Comparison of ENCODE assay signal across 14 mouse cellular contexts in genomic region chr16:23497881-23498280, GRCm38 (mm10). TPM values are rescaled to one million over a fixed set of nuclear protein-coding genes. Genes with fewer than 3 reads are reported as not detected.
DNase-seq lines count a peak whose midpoint lies in the region; ATAC-seq and TF ChIP-seq lines count a peak whose summit lies in the region.
"Had no signal": no experiment of that assay in that cellular context is flagged by ENCODE, and none has a peak within 500 bp of the region (broad histone marks: within the 10 kb centered on the region; RNA-seq: fewer than 3 reads in every experiment).

No protein-coding gene starts in this region.

- H3K9me3 ChIP-seq in heart, embryonic 13.5 days: no peaks in the 10 kb centered on the region
- no peaks in the 10 kb centered on the region for H3K9me3 ChIP-seq in neural tube, embryonic 13.5 days
- H3K9me3 ChIP-seq in neural tube, embryonic 15.5 days (replicated peaks): no peaks in the 10 kb centered on the region
- H3K9me3 ChIP-seq: limb, embryonic 15.5 days had no signal

- peak overlapping the region; percentile 47; the same call in 1 of the 2 replicates for H3K9ac ChIP-seq in heart, embryonic 13.5 days
- H3K9ac ChIP-seq in neural tube, embryonic 13.5 days: no peak overlapping the region
- no peak overlapping the region for H3K9ac ChIP-seq in neural tube, embryonic 15.5 days (replicated peaks)
- H3K9ac ChIP-seq: limb, embryonic 15.5 days had no signal

- peaks cover 66% of the 10 kb centered on the region for H3K4me1 ChIP-seq in heart, embryonic 13.5 days
- H3K4me1 ChIP-seq in neural tube, embryonic 13.5 days (replicated peaks): peaks cover 36% of the 10 kb centered on the region
- H3K4me1 ChIP-seq in neural tube, embryonic 15.5 days: 0 out of 2 replicates have a peak, but pooled peaks cover 4% of the 10 kb centered on the region
- H3K4me1 ChIP-seq: limb, embryonic 15.5 days had no signal

- ATAC-seq in heart, embryonic 13.5 days (ENCODE audit: extremely low read depth, insufficient number of reproducible peaks, low FRiP score, low TSS enrichment): no peak
- no peak for ATAC-seq in neural tube, embryonic 13.5 days (ENCODE audit: low read depth)
- ATAC-seq in neural tube, embryonic 15.5 days (ENCODE audit: low FRiP score): no peak
- ATAC-seq: midbrain, embryonic 16.5 days had no signal

- DNase-seq in heart, postnatal 4 days: no peak
- no peak for DNase-seq in layer of hippocampus, adult 2 months (ENCODE audit: low spot score in 2 of 2)
- no peak for DNase-seq in layer of hippocampus, adult 18-20 months (ENCODE audit: low spot score in 2 of 2)
- DNase-seq in cerebellum, postnatal 36 days: no peak
- DNase-seq: adrenal gland, adult 8-10 months; cerebellum, adult 11-12 months; thymus, adult 18-20 months had no signal

- TF ChIP-seq CTCF in layer of hippocampus, adult 2 months (conservative IDR thresholded peaks at IDR 0.05): no peak

- no peaks in the 10 kb centered on the region for H3K36me3 ChIP-seq in heart, embryonic 13.5 days
- H3K36me3 ChIP-seq in neural tube, embryonic 13.5 days: peaks cover 16% of the 10 kb centered on the region
- peaks cover 9% of the 10 kb centered on the region for H3K36me3 ChIP-seq in neural tube, embryonic 15.5 days
- H3K36me3 ChIP-seq: limb, embryonic 15.5 days had no signal

- 48% methylated on average over 1 of the region's 1 CpGs for WGBS in heart, embryonic 13.5 days
- 54% methylated on average over 1 of the region's 1 CpGs for WGBS in neural tube, embryonic 13.5 days
- 47% methylated on average over 1 of the region's 1 CpGs for WGBS in neural tube, embryonic 15.5 days

- H3K4me2 ChIP-seq in heart, embryonic 13.5 days: peak overlapping the region; percentile 59
- no peak overlapping the region for H3K4me2 ChIP-seq in neural tube, embryonic 13.5 days
- H3K4me2 ChIP-seq in neural tube, embryonic 15.5 days: no peak overlapping the region
- H3K4me2 ChIP-seq: limb, embryonic 15.5 days had no signal

- H3K27ac ChIP-seq in heart, embryonic 13.5 days (replicated peaks): peak overlapping the region; percentile 86
- peak overlapping the region; percentile 61 for H3K27ac ChIP-seq in layer of hippocampus, adult 2 months
- peak overlapping the region; percentile 23; the same call in 1 of the 2 replicates for H3K27ac ChIP-seq in neural tube, embryonic 13.5 days (replicated peaks)
- no peak overlapping the region for H3K27ac ChIP-seq in neural tube, embryonic 15.5 days (replicated peaks)
- H3K27ac ChIP-seq: limb, embryonic 15.5 days; macrophage had no signal

- H3K27me3 ChIP-seq in heart, embryonic 13.5 days (replicated peaks): peaks cover 23% of the 10 kb centered on the region
- peaks cover 6% of the 10 kb centered on the region; the same call in 1 of the 2 replicates for H3K27me3 ChIP-seq in neural tube, embryonic 13.5 days
- no peaks in the 10 kb centered on the region for H3K27me3 ChIP-seq in neural tube, embryonic 15.5 days (replicated peaks)
- H3K27me3 ChIP-seq: limb, embryonic 15.5 days had no signal

- H3K4me3 ChIP-seq in heart, embryonic 13.5 days: no peak overlapping the region
- no peak overlapping the region for H3K4me3 ChIP-seq in layer of hippocampus, adult 2 months
- H3K4me3 ChIP-seq in neural tube, embryonic 13.5 days: no peak overlapping the region
- no peak overlapping the region for H3K4me3 ChIP-seq in neural tube, embryonic 15.5 days (replicated peaks)
- H3K4me3 ChIP-seq: limb, embryonic 15.5 days had no signal

RNA-seq across cellular contexts. Expression of gene Rtp4, which starts 22.2 kb away (rescaled TPM):
- 9.3 and 9.5 TPM in 2 replicates for polyA plus RNA-seq in heart, embryonic 13.5 days (2015; fragmentation: Nextera tagmentation; extraction: Ambion mirVana)
- 1 to 10 TPM; 1.8 to 2.1 TPM for total RNA-seq in heart, postnatal 4 days (2021)
- total RNA-seq in layer of hippocampus, adult 2 months (2021): 1 to 10 TPM; 1.6 to 1.9 TPM
- 1 to 10 TPM; 1.5 TPM for total RNA-seq in layer of hippocampus, adult 18-20 months (2021)
- 2.4 and 3.9 TPM in 2 replicates for polyA plus RNA-seq in neural tube, embryonic 13.5 days (2015; fragmentation: Nextera tagmentation; extraction: Ambion mirVana)
- polyA plus RNA-seq in neural tube, embryonic 15.5 days (2015; fragmentation: Nextera tagmentation; extraction: Ambion mirVana): 5.2 and 10.5 TPM in 2 replicates
- total RNA-seq: MEL had no signal

RNA-seq across cellular contexts. Expression of gene Masp1, which starts 22.7 kb away (rescaled TPM):
- 10.4 and 13.3 TPM in 2 replicates for polyA plus RNA-seq in heart, embryonic 13.5 days (2015; fragmentation: Nextera tagmentation; extraction: Ambion mirVana)
- 10 to 100 TPM; 22.6 to 26.2 TPM for total RNA-seq in heart, postnatal 4 days (2021)
- 10 to 100 TPM; 12.4 to 12.6 TPM for total RNA-seq in layer of hippocampus, adult 2 months (2021)
- total RNA-seq in layer of hippocampus, adult 18-20 months (2021): 10 to 100 TPM in 1 of 2 experiments, 1 to 10 TPM in 1; 9.9 to 10.6 TPM
- polyA plus RNA-seq in neural tube, embryonic 13.5 days (2015; fragmentation: Nextera tagmentation; extraction: Ambion mirVana): 30.0 and 34.4 TPM in 2 replicates
- polyA plus RNA-seq in neural tube, embryonic 15.5 days (2015; fragmentation: Nextera tagmentation; extraction: Ambion mirVana): 23.0 and 25.6 TPM in 2 replicates
- total RNA-seq: MEL had no signal
